Mouse (Mus musculus): Measurements from ENCODE around the gene Zfp13.

GRCm38 (mm10) chr17:23545841-23546240 is 53.4 kb downstream of the Zfp13 start:
- TF ChIP-seq POLR2A (IDR thresholded peaks at IDR 0.05; ENCODE audit: low read depth, low read length) = no peak
- no peak for TF ChIP-seq CTCF (IDR thresholded peaks at IDR 0.05; ENCODE audit: extremely low read depth, insufficient read depth, insufficient read length, insufficient replicate concordance)

All from spleen, adult 2 months (tissue).